Mouse (Mus musculus): ENCODE results near the gene Arl13a. TPM values are rescaled to one million over a fixed set of nuclear protein-coding genes. Genes with fewer than 3 reads are reported as not detected.
"Not testable (repeated sequence)": the region's sequence is repeated elsewhere in the genome, so short reads cannot be mapped to it uniquely, and the experiment has no call there.

Gene Arl13a
- polyA plus RNA-seq (2015; fragmentation: Nextera tagmentation; extraction: Ambion mirVana) = not detected in 2 replicates

DNA sequence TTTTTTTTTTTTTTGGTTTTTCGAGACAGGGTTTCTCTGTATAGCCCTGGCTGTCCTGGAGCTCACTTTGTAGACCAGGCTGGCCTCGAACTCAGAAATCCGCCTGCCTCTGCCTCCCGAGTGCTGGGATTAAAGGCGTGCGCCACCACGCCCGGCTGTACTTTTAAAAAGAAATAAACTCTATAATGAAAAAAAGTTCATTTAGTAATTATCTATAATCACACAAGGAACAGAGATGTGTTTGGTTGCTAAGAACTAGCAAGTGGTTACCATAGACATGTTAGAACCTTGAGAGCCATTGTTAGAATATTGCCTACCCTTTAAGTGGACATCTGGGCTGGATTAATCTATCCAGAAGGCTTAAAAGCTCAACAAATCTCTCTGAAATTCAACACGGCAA, at the start of gene Arl13a:
TSS of gene Arl13a (plus strand) at position 301 of the 400 bp plus-strand sequence.
- not testable (repeated sequence) for H3K9ac ChIP-seq (replicated peaks; ENCODE audit: low read depth); H3K27me3 ChIP-seq (replicated peaks; ENCODE audit: insufficient read depth, low read length); H3K4me1 ChIP-seq (ENCODE audit: insufficient read depth, low read depth, low read length); H3K4me2 ChIP-seq (replicated peaks; ENCODE audit: low read depth, low read length); ATAC-seq; H3K36me3 ChIP-seq (ENCODE audit: insufficient read depth, low read length); DNase-seq (ENCODE audit: low spot score); H3K4me3 ChIP-seq (ENCODE audit: low read depth, low read length); H3K9me3 ChIP-seq (ENCODE audit: low read length); H3K27ac ChIP-seq (ENCODE audit: low read length)
- WGBS = 91% methylated on average over 8 of the region's 9 CpGs

GRCm38 (mm10) chrX:134140024-134140423, 47.3 kb upstream of the Arl13a start:
- Histone ChIP-seq H3K4me2 (replicated peaks; ENCODE audit: low read depth, low read length) (no peak overlapping the region), H3K27me3 (replicated peaks; ENCODE audit: insufficient read depth, low read length) (no peaks in the 10 kb centered on the region), H3K36me3 (ENCODE audit: insufficient read depth, low read length) (no peaks in the 10 kb centered on the region), H3K27ac (ENCODE audit: low read length) (no peak overlapping the region), H3K4me1 (ENCODE audit: insufficient read depth, low read depth, low read length) (no peaks in the 10 kb centered on the region), H3K9ac (replicated peaks; ENCODE audit: low read depth) (no peak overlapping the region), H3K4me3 (ENCODE audit: low read depth, low read length) (no peak overlapping the region), H3K9me3 (ENCODE audit: low read length) (no peaks in the 10 kb centered on the region)
- no peak for ATAC-seq
- no peak for DNase-seq (ENCODE audit: low spot score)
- TF ChIP-seq EP300 (IDR thresholded peaks at IDR 0.05) (no peak), CTCF (IDR thresholded peaks at IDR 0.05) (no peak)
- WGBS = 75% methylated on average over 6 of the region's 6 CpGs

- Histone ChIP-seq H3K4me2 (replicated peaks; ENCODE audit: low read depth, low read length) (no peak overlapping the region), H3K27me3 (replicated peaks; ENCODE audit: insufficient read depth, low read length) (no peaks in the 10 kb centered on the region), H3K4me1 (ENCODE audit: insufficient read depth, low read depth, low read length) (no peaks in the 10 kb centered on the region), H3K36me3 (ENCODE audit: insufficient read depth, low read length) (no peaks in the 10 kb centered on the region), H3K9me3 (ENCODE audit: low read length) (no peaks in the 10 kb centered on the region), H3K9ac (replicated peaks; ENCODE audit: low read depth) (no peak overlapping the region), H3K4me3 (ENCODE audit: low read depth, low read length) (no peak overlapping the region), H3K27ac (ENCODE audit: low read length) (no peak overlapping the region)
- DNase-seq (ENCODE audit: low spot score) (no peak), ATAC-seq (no peak)
- TF ChIP-seq EP300 (IDR thresholded peaks at IDR 0.05) = no peak
- TF ChIP-seq CTCF (IDR thresholded peaks at IDR 0.05) = no peak
- WGBS = 71% methylated on average over 1 of the region's 1 CpGs
Observed at GRCm38 (mm10) chrX:134141551-134141950, 45.8 kb upstream of the Arl13a start.

- Histone ChIP-seq H3K9ac (replicated peaks; ENCODE audit: low read depth) (no peak overlapping the region), H3K4me1 (ENCODE audit: insufficient read depth, low read depth, low read length) (no peaks in the 10 kb centered on the region)
- WGBS = 58% methylated on average over 4 of the region's 4 CpGs
Observed at GRCm38 (mm10) chrX:134141986-134142385, 45.3 kb upstream of the Arl13a start.

DNA sequence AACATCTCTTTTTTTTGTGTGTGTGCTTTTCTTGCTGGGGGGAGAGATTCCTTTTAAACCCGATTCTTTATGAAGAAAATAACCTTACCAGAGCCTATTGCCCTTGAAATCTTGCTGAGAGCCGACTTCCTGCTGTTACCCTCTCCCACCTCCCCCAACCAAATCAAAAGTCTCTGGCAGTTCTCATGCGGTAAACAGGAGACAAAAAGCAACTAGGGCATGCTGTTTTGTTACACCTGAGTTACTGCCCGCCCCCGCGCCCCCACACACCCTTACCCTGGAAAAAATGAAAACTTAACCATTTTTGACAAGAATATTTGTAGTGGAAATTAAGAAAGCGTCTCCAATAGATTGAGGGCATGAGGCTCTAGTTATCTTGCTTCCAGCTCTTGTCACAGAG, 29.1 kb upstream of the Arl13a start:
- Histone ChIP-seq H3K27ac (ENCODE audit: low read length) (no peak overlapping the region), H3K4me3 (ENCODE audit: low read depth, low read length) (no peak overlapping the region), H3K4me2 (replicated peaks; ENCODE audit: low read depth, low read length) (no peak overlapping the region), H3K27me3 (replicated peaks; ENCODE audit: insufficient read depth, low read length) (no peaks in the 10 kb centered on the region), H3K9ac (replicated peaks; ENCODE audit: low read depth) (no peak overlapping the region), H3K9me3 (ENCODE audit: low read length) (no peaks in the 10 kb centered on the region), H3K36me3 (ENCODE audit: insufficient read depth, low read length) (no peaks in the 10 kb centered on the region), H3K4me1 (ENCODE audit: insufficient read depth, low read depth, low read length) (no peaks in the 10 kb centered on the region)
- TF ChIP-seq EP300 (IDR thresholded peaks at IDR 0.05) = no peak
- no peak for TF ChIP-seq CTCF (IDR thresholded peaks at IDR 0.05)
- ATAC-seq (no peak), DNase-seq (ENCODE audit: low spot score) (no peak)
- 42% methylated on average over 7 of the region's 7 CpGs for WGBS

More at GRCm38 (mm10) chrX:134141986-134142385, 45.3 kb upstream of the Arl13a start:
- no peak overlapping the region for H3K4me2 ChIP-seq (replicated peaks; ENCODE audit: low read depth, low read length)
- ATAC-seq = no peak
- H3K36me3 ChIP-seq (ENCODE audit: insufficient read depth, low read length) = no peaks in the 10 kb centered on the region
- no peak for DNase-seq (ENCODE audit: low spot score)
- TF ChIP-seq EP300 (IDR thresholded peaks at IDR 0.05) (no peak), CTCF (IDR thresholded peaks at IDR 0.05) (no peak)
- no peak overlapping the region for H3K27ac ChIP-seq (ENCODE audit: low read length)
- no peaks in the 10 kb centered on the region for H3K9me3 ChIP-seq (ENCODE audit: low read length)
- no peaks in the 10 kb centered on the region for H3K27me3 ChIP-seq (replicated peaks; ENCODE audit: insufficient read depth, low read length)
- H3K4me3 ChIP-seq (ENCODE audit: low read depth, low read length) = no peak overlapping the region

DNA sequence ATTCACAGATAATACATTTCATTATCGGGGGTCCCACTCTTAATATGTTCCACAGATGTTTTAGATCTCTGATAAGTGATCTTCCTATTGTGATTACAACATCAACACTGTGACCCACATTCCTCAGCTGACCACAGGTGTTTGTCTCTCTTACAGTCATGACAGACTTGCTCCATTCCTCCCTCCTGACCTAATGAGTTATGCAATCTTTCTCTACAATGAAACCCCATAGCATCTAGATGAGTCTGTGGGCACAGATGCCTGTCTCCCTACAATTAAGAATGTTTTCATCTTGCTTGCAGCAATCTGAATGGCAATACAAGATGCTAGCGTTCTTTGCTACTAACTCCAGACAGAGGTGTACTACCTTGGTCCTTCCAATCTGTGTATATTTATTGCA, 26.9 kb upstream of the Arl13a start:
- DNase-seq (ENCODE audit: low spot score) = no peak
- H3K4me1 ChIP-seq (ENCODE audit: insufficient read depth, low read depth, low read length) = no peaks in the 10 kb centered on the region
- no peak overlapping the region for H3K4me2 ChIP-seq (replicated peaks; ENCODE audit: low read depth, low read length)
- H3K9ac ChIP-seq (replicated peaks; ENCODE audit: low read depth) = no peak overlapping the region
- H3K36me3 ChIP-seq (ENCODE audit: insufficient read depth, low read length) = no peaks in the 10 kb centered on the region
- WGBS = 76% methylated on average over 2 of the region's 2 CpGs
- ATAC-seq = no peak
- no peaks in the 10 kb centered on the region for H3K27me3 ChIP-seq (replicated peaks; ENCODE audit: insufficient read depth, low read length)
- H3K4me3 ChIP-seq (ENCODE audit: low read depth, low read length) = no peak overlapping the region
- H3K9me3 ChIP-seq (ENCODE audit: low read length) = no peaks in the 10 kb centered on the region
- H3K27ac ChIP-seq (ENCODE audit: low read length) = no peak overlapping the region
- TF ChIP-seq CTCF (IDR thresholded peaks at IDR 0.05) (no peak), EP300 (IDR thresholded peaks at IDR 0.05) (no peak)

Data from lung, postnatal 0 days (tissue).